Mouse (Mus musculus) cerebellum, adult 2 months (tissue): ENCODE measurements around the gene Uggt1.

Source experiments
- CTCF ChIP-seq: fragments of 200-500 bp; IDR thresholded peaks from 2 replicates; pipeline ENCODE4 v1.5.1; 2011; ENCODE audit warnings: low read depth, mild to moderate bottlenecking, control low read depth, low read length, moderate library complexity, borderline replicate concordance; ENCODE audit not compliant: insufficient read depth
- POLR2A ChIP-seq: fragments of 200-500 bp; IDR thresholded peaks from 2 replicates; pipeline ENCODE4 v1.6.1; 2011; ENCODE audit warnings: low read length, control low read depth, borderline replicate concordance; ENCODE audit not compliant: insufficient read depth

DNA sequence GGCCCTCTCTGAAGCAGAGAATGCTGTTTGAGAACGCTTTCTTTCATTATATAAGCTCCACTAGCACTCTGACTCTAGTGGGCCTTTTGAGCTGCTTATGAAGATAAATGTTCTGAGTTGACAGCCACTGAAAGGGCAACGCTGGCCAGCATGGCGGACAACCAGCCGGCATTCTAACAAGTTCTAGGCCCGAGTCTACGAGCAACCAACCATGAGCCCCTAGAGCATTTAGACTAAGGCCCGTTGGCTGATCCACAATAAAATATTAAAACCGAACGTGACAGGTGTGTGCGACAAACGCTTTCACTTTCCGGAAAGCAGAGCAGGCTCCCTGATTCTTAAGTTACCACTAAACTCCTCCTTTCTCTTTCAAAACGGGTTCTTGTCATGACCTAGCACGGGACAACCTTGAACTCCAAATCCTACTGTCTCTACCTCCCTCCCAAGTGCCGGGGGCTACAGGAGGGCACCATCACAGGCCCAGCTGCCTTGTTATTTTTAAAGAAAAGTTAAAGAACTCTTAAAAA, 2.6 kb downstream of the Uggt1 start:
- TF ChIP-seq CTCF (no peak), POLR2A (no peak)
